Mouse (Mus musculus): ENCODE measurements around the gene Gatc. TPM values are rescaled to one million over a fixed set of nuclear protein-coding genes. Genes with fewer than 3 reads are reported as not detected.

The Gatc gene
- polyA plus RNA-seq, 1 experiment from 2014 or later = 27.9 TPM

GRCm38 (mm10) chr5:115300792-115301614 lies 40.0 kb downstream of the Gatc start, which contains the start of gene Dynll1:
Gene Dynll1 (minus strand): TSS chr5:115300999.
- ATAC-seq (replicated peaks; ENCODE audit: low FRiP score) = peak; percentile 97
- Histone ChIP-seq H3K4me1 (peaks cover 38% of the 10 kb centered on the region), H3K4me2 (peak within 1 kb of the TSS; percentile 71)

GRCm38 (mm10) chr5:115300035-115300744 lies 40.8 kb downstream of the Gatc start:
- H3K4me1 ChIP-seq = peaks cover 38% of the 10 kb centered on the region
- peak overlapping the region; percentile 71 for H3K4me2 ChIP-seq
- H3K4me3 ChIP-seq (replicated peaks) = peak overlapping the region; percentile 77
- ATAC-seq (replicated peaks; ENCODE audit: low FRiP score) = no peak; the same call in 1 of the 2 replicates
- H3K36me3 ChIP-seq = peaks cover 44% of the 10 kb centered on the region
- peak overlapping the region; percentile 78 for H3K9ac ChIP-seq
- H3K27ac ChIP-seq = peak overlapping the region; percentile 95
- no peaks in the 10 kb centered on the region for H3K9me3 ChIP-seq (replicated peaks)
- no peaks in the 10 kb centered on the region for H3K27me3 ChIP-seq
- under 1% methylated on average over 46 of the region's 46 CpGs for WGBS

More at GRCm38 (mm10) chr5:115300792-115301614, 40.0 kb downstream of the Gatc start, which contains the start of gene Dynll1:
- H3K9ac ChIP-seq = peak within 1 kb of the TSS; percentile 78
- no peaks in the 10 kb centered on the region for H3K9me3 ChIP-seq (replicated peaks)
- no peaks in the 10 kb centered on the region for H3K27me3 ChIP-seq
- peak within 1 kb of the TSS; percentile 95 for H3K27ac ChIP-seq
- peak within 1 kb of the TSS; percentile 77 for H3K4me3 ChIP-seq (replicated peaks)
- peaks cover 36% of the 10 kb centered on the region for H3K36me3 ChIP-seq
- WGBS = under 1% methylated on average over 65 of the region's 66 CpGs

GRCm38 (mm10) chr5:115296347-115296746 lies 44.6 kb downstream of the Gatc start:
- H3K4me3 ChIP-seq (replicated peaks) = no peak overlapping the region
- peaks cover 81% of the 10 kb centered on the region for H3K36me3 ChIP-seq
- no peak for ATAC-seq (replicated peaks; ENCODE audit: low FRiP score)
- no peaks in the 10 kb centered on the region for H3K27me3 ChIP-seq
- no peaks in the 10 kb centered on the region for H3K9me3 ChIP-seq (replicated peaks)
- H3K27ac ChIP-seq = 0 out of 2 replicates have a peak overlapping the region, but pooled peaks have one; percentile 14
- H3K9ac ChIP-seq = no peak overlapping the region
- 79% methylated on average over 10 of the region's 10 CpGs for WGBS
- peaks cover 27% of the 10 kb centered on the region for H3K4me1 ChIP-seq
- no peak overlapping the region for H3K4me2 ChIP-seq

GRCm38 (mm10) chr5:115294173-115294572 lies 46.8 kb downstream of the Gatc start:
- no peak for ATAC-seq (replicated peaks; ENCODE audit: low FRiP score)
- Histone ChIP-seq H3K36me3 (peaks cover 98% of the 10 kb centered on the region), H3K4me2 (no peak overlapping the region), H3K9me3 (replicated peaks) (no peaks in the 10 kb centered on the region), H3K27me3 (no peaks in the 10 kb centered on the region), H3K4me3 (replicated peaks) (no peak overlapping the region), H3K9ac (no peak overlapping the region), H3K27ac (no peak overlapping the region), H3K4me1 (peaks cover 21% of the 10 kb centered on the region)
- WGBS = 90% methylated on average over 8 of the region's 8 CpGs

GRCm38 (mm10) chr5:115284735-115285134 lies 56.2 kb downstream of the Gatc start:
- 91% methylated on average over 3 of the region's 3 CpGs for WGBS
- no peak overlapping the region for H3K4me3 ChIP-seq (replicated peaks)
- ATAC-seq (replicated peaks; ENCODE audit: low FRiP score) = no peak

More at GRCm38 (mm10) chr5:115284735-115285134, 56.2 kb downstream of the Gatc start:
- H3K27me3 ChIP-seq = no peaks in the 10 kb centered on the region
- H3K4me2 ChIP-seq = no peak overlapping the region
- no peaks in the 10 kb centered on the region for H3K9me3 ChIP-seq (replicated peaks)
- H3K27ac ChIP-seq = no peak overlapping the region
- H3K4me1 ChIP-seq = peaks cover 9% of the 10 kb centered on the region
- no peak overlapping the region for H3K9ac ChIP-seq
- H3K36me3 ChIP-seq = peaks cover 58% of the 10 kb centered on the region

Other genes starting within 250 kb of the Gatc start
- gene Gm10401, start 242.9 kb downstream of the Gatc start, polyA plus RNA-seq (2015; fragmentation: Nextera tagmentation; extraction: Ambion mirVana) = 33.0 and 34.2 TPM in 2 replicates
- gene Acads, start 221.8 kb downstream of the Gatc start, polyA plus RNA-seq (2015; fragmentation: Nextera tagmentation; extraction: Ambion mirVana) = 85.1 and 94.7 TPM in 2 replicates
- 43.7 and 48.1 TPM in 2 replicates for gene Unc119b, start 206.2 kb downstream of the Gatc start, polyA plus RNA-seq (2015; fragmentation: Nextera tagmentation; extraction: Ambion mirVana)
- gene Mlec, start 183.0 kb downstream of the Gatc start, polyA plus RNA-seq (2015; fragmentation: Nextera tagmentation; extraction: Ambion mirVana) = 84.7 and 97.3 TPM in 2 replicates
- 1.7 TPM in 2 replicates for gene Cabp1, start 146.8 kb downstream of the Gatc start, polyA plus RNA-seq (2015; fragmentation: Nextera tagmentation; extraction: Ambion mirVana)
- gene Pop5, start 105.3 kb downstream of the Gatc start, polyA plus RNA-seq (2015; fragmentation: Nextera tagmentation; extraction: Ambion mirVana) = 114 and 123 TPM in 2 replicates
- gene Rnf10, start 68.3 kb downstream of the Gatc start, polyA plus RNA-seq (2015; fragmentation: Nextera tagmentation; extraction: Ambion mirVana) = 134 and 142 TPM in 2 replicates
- 51.0 and 51.2 TPM in 2 replicates for gene Coq5, start 61.5 kb downstream of the Gatc start, polyA plus RNA-seq (2015; fragmentation: Nextera tagmentation; extraction: Ambion mirVana)
- 1,617 and 1,807 TPM in 2 replicates for gene Dynll1, start 40.2 kb downstream of the Gatc start, polyA plus RNA-seq (2015; fragmentation: Nextera tagmentation; extraction: Ambion mirVana)
- 301 and 315 TPM in 2 replicates for gene Srsf9, start 14.0 kb downstream of the Gatc start, polyA plus RNA-seq (2015; fragmentation: Nextera tagmentation; extraction: Ambion mirVana)
- gene Triap1, start within 50 bp of the Gatc start, polyA plus RNA-seq (2015; fragmentation: Nextera tagmentation; extraction: Ambion mirVana) = 56.2 and 58.2 TPM in 2 replicates
- gene Cox6a1, start 7.8 kb upstream of the Gatc start, polyA plus RNA-seq (2015; fragmentation: Nextera tagmentation; extraction: Ambion mirVana) = 981 and 995 TPM in 2 replicates
- 21.1 and 22.0 TPM in 2 replicates for gene Msi1, start 88.4 kb upstream of the Gatc start, polyA plus RNA-seq (2015; fragmentation: Nextera tagmentation; extraction: Ambion mirVana)
- gene Pla2g1b, start 125.1 kb upstream of the Gatc start, polyA plus RNA-seq (2015; fragmentation: Nextera tagmentation; extraction: Ambion mirVana) = 0.61 and 1.2 TPM in 2 replicates
- gene Sirt4, start 143.5 kb upstream of the Gatc start, polyA plus RNA-seq (2015; fragmentation: Nextera tagmentation; extraction: Ambion mirVana) = 24.6 and 25.0 TPM in 2 replicates
- gene Pxn, start 165.5 kb upstream of the Gatc start, polyA plus RNA-seq (2015; fragmentation: Nextera tagmentation; extraction: Ambion mirVana) = 51.7 and 56.1 TPM in 2 replicates
- 1,539 and 1,600 TPM in 2 replicates for gene Rplp0, start 218.3 kb upstream of the Gatc start, polyA plus RNA-seq (2015; fragmentation: Nextera tagmentation; extraction: Ambion mirVana)
- gene Gcn1l1, start 224.1 kb upstream of the Gatc start, polyA plus RNA-seq (2015; fragmentation: Nextera tagmentation; extraction: Ambion mirVana) = 44.3 and 49.3 TPM in 2 replicates

Data from kidney, embryonic 15.5 days (tissue).